ENCODE assay signal across 11 mouse cellular contexts in genomic region chr12:40655861-40656260, GRCm38 (mm10).
"Had no signal": no experiment of that assay in that cellular context is flagged by ENCODE, and none has a peak within 500 bp of the region (broad histone marks: within the 10 kb centered on the region; RNA-seq: fewer than 3 reads in every experiment).

No protein-coding gene starts in this region.

- ATAC-seq: midbrain, embryonic 13.5 days; midbrain, embryonic 15.5 days had no signal

- H3K4me2 ChIP-seq: lung, embryonic 14.5 days; midbrain, embryonic 11.5 days; midbrain, embryonic 13.5 days; midbrain, embryonic 15.5 days; neural tube, embryonic 12.5 days had no signal

- H3K36me3 ChIP-seq: midbrain, embryonic 13.5 days; midbrain, embryonic 15.5 days; neural tube, embryonic 12.5 days had no signal

- H3K4me1 ChIP-seq: midbrain, embryonic 15.5 days; neural tube, embryonic 12.5 days had no signal

- H3K9ac ChIP-seq: lung, embryonic 14.5 days; midbrain, embryonic 13.5 days; midbrain, embryonic 15.5 days; neural tube, embryonic 12.5 days had no signal

- H3K9me3 ChIP-seq: midbrain, embryonic 13.5 days; midbrain, embryonic 15.5 days; neural tube, embryonic 12.5 days had no signal

- H3K27me3 ChIP-seq: midbrain, embryonic 13.5 days; midbrain, embryonic 15.5 days; neural tube, embryonic 12.5 days had no signal

- H3K4me3 ChIP-seq: midbrain, embryonic 13.5 days; midbrain, embryonic 15.5 days; neural tube, embryonic 12.5 days had no signal

- H3K27ac ChIP-seq: midbrain, embryonic 13.5 days; midbrain, embryonic 15.5 days; neural tube, embryonic 12.5 days had no signal

- DNase-seq: lung, adult 18-20 months; lung, embryonic 14.5 days; right cerebral cortex, postnatal 4 days; spleen, adult 18-20 months; thymus, adult 18-20 months; thymus, postnatal 14 days; thymus, postnatal 36 days had no signal
